Mouse (Mus musculus) small intestine, adult 2 months (tissue): ENCODE data around the gene Ropn1. TPM values are rescaled to one million over a fixed set of nuclear protein-coding genes. Genes with fewer than 3 reads are reported as not detected.
A peak's percentile ranks its signal among the peaks of the same experiment; 100 is the strongest.

ENCODE experiments used
- H3K27ac ChIP-seq: fragments of 200-500 bp; 2 replicates; pipeline ENCODE4 v1.5.1; 2012; ENCODE audit warnings: low read depth, low read length, control low read depth, inconsistent platforms; ENCODE audit not compliant: insufficient read depth
- H3K27me3 ChIP-seq: fragments of 200-500 bp; 2 replicates; pipeline ENCODE4 v1.6.1; 2012; ENCODE audit warnings: mild to moderate bottlenecking, moderate library complexity, low read length, inconsistent platforms; ENCODE audit not compliant: control insufficient read depth, insufficient read depth
- H3K36me3 ChIP-seq: fragments of 200-500 bp; 2 replicates; pipeline ENCODE4 v1.6.1; 2012; ENCODE audit warnings: mild to moderate bottlenecking, low read length, control low read depth, inconsistent platforms; ENCODE audit not compliant: control insufficient read depth, insufficient read depth
- H3K4me1 ChIP-seq: fragments of 200-500 bp; 2 replicates; pipeline ENCODE4 v1.6.1; 2012; ENCODE audit warnings: low read length, inconsistent platforms, mixed read lengths; ENCODE audit not compliant: control insufficient read depth, insufficient read depth, insufficient read length
- H3K4me3 ChIP-seq: fragments of 200-500 bp; 2 replicates; pipeline ENCODE4 v1.5.1; 2012; ENCODE audit warnings: low read depth, mild to moderate bottlenecking, control low read depth, inconsistent platforms, low read length, moderate library complexity
- CTCF ChIP-seq: fragments of 200-500 bp; IDR thresholded peaks from 2 replicates; pipeline ENCODE4 v1.5.1; 2012; ENCODE audit warnings: low read depth, mild to moderate bottlenecking, control low read depth, inconsistent platforms, low read length, moderate library complexity, mixed read lengths; ENCODE audit not compliant: insufficient replicate concordance, insufficient read length; ENCODE audit errors: extremely low read depth
- POLR2A ChIP-seq: fragments of 200-500 bp; IDR thresholded peaks from 2 replicates; pipeline ENCODE4 v1.6.1; 2012; ENCODE audit warnings: low read depth, mild to moderate bottlenecking, control low read depth, inconsistent platforms, low read length, moderate library complexity
- WGBS: fragments of 180-500 bp; shearing (Covaris S2); methylation state at CpG from one replicate; pipeline ENCODE4 v1.1.7; 2018; 5-methylcytosine and 5-hydroxymethylcytosine counted together
- polyA plus RNA-seq: library from polyadenylated mRNA; depleted of rRNA; stranded (reverse); fragments of >200 nt; gene quantifications from 2 replicates; pipeline ENCODE4 v1.2.3, GENCODE M21; 2012; rRNA removed

Gene Ropn1
- polyA plus RNA-seq, 1 experiment = not detected

DNA sequence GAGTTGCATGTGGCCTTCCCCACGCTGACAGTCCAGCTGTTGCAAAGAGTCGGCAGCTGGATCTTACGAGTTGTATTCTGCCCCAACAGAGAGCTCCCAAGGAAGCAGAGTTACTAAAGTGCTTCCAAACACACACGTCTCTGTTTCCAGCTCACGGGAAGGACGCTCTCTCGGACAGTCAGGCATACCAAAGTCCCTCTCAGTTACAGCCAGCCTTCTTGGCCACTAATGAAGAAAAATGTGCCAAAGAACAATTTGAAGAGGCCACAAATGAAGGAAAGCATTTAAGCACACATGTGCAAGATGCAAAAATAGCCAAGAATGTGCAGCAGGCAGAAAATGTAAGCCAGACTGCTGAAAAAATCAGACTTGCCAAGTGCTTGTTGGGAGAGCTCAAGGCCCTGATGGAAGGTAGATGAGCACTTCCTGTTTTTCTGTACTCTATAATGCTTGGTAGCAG is 56.8 kb downstream of the Ropn1 start:
- H3K27ac ChIP-seq = peak overlapping the region; percentile 69
- H3K4me1 ChIP-seq = no peaks in the 10 kb centered on the region
- H3K27me3 ChIP-seq = no peaks in the 10 kb centered on the region
- H3K36me3 ChIP-seq = peaks cover 18% of the 10 kb centered on the region
- 82% methylated on average over 7 of the region's 7 CpGs for WGBS
- H3K4me3 ChIP-seq = no peak overlapping the region
- TF ChIP-seq POLR2A (no peak), CTCF (no peak)

DNA sequence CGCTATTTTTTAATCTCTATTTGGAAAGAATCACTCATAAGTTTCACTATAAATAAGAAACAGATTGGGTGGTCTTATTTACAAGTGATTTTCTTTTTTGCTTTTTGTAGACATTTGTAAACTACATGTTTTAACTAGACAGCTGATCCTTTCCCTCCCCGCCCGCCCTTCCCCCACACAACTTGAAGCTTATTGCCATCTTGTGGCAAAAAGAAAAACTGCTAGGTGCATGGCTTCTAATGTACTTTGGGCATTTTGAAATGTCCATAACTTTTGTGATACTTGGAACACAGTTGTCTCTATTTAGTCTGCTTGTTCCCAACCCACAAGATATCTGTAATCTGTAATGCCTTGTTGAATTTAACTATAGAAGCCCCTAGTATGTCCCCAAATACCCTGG is 61.8 kb downstream of the Ropn1 start:
- peaks cover 8% of the 10 kb centered on the region for H3K36me3 ChIP-seq
- H3K4me1 ChIP-seq = no peaks in the 10 kb centered on the region
- TF ChIP-seq CTCF (peak; percentile 38; the same call in 1 of the 2 replicates), POLR2A (no peak)
- WGBS = 74% methylated on average over 3 of the region's 3 CpGs
- H3K4me3 ChIP-seq = no peak overlapping the region
- no peaks in the 10 kb centered on the region for H3K27me3 ChIP-seq
- H3K27ac ChIP-seq = no peak overlapping the region

GRCm38 (mm10) chr16:34725156-34725555 is 75.4 kb downstream of the Ropn1 start:
- peaks cover 9% of the 10 kb centered on the region for H3K36me3 ChIP-seq
- 91% methylated on average over 3 of the region's 3 CpGs for WGBS
- H3K4me1 ChIP-seq = no peaks in the 10 kb centered on the region
- H3K4me3 ChIP-seq = no peak overlapping the region
- no peak overlapping the region for H3K27ac ChIP-seq
- H3K27me3 ChIP-seq = no peaks in the 10 kb centered on the region
- TF ChIP-seq CTCF (no peak), POLR2A (no peak)

Other genes starting within 250 kb of the Ropn1 start
- gene Kalrn, start 76.4 kb upstream of the Ropn1 start, polyA plus RNA-seq = 14.8 and 43.0 TPM in 2 replicates
- gene Ccdc14, start 40.7 kb downstream of the Ropn1 start, polyA plus RNA-seq = 0.39 and 0.71 TPM in 2 replicates
- 265 and 284 TPM in 2 replicates for gene Mylk, start 95.3 kb downstream of the Ropn1 start, polyA plus RNA-seq